Mouse (Mus musculus) stomach, postnatal 0 days (tissue): ENCODE data around the gene Cnot10.

ENCODE experiments used
- CTCF ChIP-seq: IDR thresholded peaks from 2 replicates; pipeline ENCODE4 v1.5.1; 2016; ENCODE audit warnings: antibody characterized with exemption, low read depth, mild to moderate bottlenecking, moderate library complexity
- EP300 ChIP-seq: optimal IDR thresholded peaks from 2 replicates; pipeline ENCODE3; 2016; ENCODE audit warnings: antibody characterized with exemption

- TF ChIP-seq CTCF (peak; percentile 93), EP300 (no peak)
Measured at GRCm38 (mm10) chr9:114583812-114584182, 56.2 kb downstream of the Cnot10 start.
